Mouse (Mus musculus): ENCODE data around the gene Tom1l1. TPM values are rescaled to one million over a fixed set of nuclear protein-coding genes. Genes with fewer than 3 reads are reported as not detected.

The Tom1l1 gene
- 0.44 and 0.95 TPM in 2 replicates for total RNA-seq (2023)

DNA sequence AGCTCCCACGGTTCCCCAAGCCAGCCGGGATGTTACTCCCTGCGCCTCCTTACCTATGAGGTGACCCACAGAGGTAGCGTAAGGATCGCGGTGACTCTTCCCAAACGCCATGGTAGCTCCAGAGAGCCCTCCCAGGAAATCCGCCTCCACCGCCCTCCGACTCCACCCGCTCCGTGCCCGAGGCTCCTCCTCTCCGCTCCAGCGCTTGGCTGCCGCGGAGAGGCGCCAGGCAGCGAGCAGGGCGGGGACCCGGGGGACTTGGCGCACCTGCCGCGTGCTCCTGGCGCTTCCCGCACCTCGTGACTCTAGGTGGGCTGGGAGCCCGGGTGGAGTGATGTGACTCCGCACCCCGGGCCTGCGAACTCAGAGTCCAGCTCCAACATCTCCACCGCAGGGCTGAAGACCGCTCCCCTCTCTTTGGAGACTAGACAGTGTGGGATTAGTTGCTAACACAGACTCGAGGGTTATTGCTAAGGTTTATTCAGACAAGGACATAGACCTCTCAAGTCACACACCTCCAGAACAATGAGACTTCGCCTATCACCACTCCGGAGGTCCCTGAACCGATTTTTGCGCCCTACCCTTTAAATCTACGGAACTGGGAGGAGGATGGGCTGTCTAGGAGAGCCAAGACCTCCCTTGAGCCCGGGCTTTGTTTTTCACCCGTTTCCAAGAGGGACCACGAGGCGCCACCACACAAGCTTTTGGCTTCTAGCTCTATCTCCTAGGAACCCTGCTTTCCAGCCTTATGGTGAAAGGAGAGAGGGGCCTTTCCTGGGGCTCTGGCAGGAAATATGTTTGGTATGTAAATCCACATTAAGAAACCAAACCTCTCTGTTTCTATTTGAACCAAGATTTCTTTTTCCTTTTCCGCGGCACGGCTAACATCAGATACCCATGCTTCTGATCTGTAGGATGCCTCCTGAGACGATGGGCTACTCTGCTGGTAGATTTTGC lies at the start of gene Tom1l1:
Tom1l1 (minus strand) TSS at position 907 of the 957 bp plus-strand sequence.

DNA sequence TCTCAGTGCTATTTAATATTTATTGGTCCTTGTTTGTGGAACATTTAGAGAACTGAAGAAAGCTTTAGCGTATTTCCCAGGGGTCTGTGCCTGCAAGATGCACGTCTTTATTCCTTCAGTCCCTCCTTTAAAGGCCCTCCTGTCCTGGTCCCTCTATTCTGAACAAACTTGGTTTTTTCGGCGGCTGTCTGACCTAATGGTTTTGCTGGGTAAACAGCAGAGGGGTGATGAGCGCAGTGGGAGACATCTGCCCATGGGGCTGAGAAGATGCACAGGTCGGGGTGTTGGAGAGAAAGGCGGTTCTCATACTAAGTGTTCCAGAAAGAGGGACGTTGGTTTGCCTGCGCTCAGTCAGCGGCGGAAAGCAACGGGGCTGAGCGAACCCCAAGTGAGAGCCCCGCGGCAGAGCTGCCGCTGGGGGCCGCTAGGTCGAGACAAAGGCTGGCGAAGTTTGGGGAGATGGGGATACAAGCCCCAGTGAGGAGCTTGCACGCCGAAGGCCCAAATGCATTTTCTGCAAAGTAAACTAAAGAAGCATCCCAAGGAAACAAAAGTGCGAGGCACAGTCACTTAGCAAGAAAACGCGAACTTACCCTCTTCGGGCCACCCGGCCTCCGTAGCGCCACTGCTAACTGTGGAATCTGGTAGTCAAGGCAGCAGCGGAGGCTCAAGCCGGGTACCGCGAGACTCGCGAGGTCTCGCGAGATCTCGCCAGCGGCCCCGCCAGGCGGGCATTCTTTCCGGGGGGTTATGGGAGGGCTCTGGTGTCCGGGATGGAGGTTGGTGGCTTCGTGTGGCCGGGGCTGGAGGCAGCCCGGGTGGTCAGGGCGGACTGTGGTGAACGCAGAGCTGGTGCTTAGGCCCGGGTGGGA lies 50.5 kb downstream of the Tom1l1 start, which contains the start of the genes Stxbp4 and Cox11:
Stxbp4 (minus strand) TSS at position 645 of the 872 bp plus-strand sequence.
Cox11 (plus strand) TSS at position 734 of the 872 bp plus-strand sequence.

Other genes with a start within 250 kb of the Tom1l1 start
- 0.39 and 0.79 TPM in 2 replicates for gene Stxbp4, start 50.3 kb downstream of the Tom1l1 start, total RNA-seq (2023)
- 4.4 and 8.0 TPM in 2 replicates for gene Cox11, start 50.2 kb downstream of the Tom1l1 start, total RNA-seq (2023)

Data from neutrophil, adult 65 days (primary cell).